Mouse (Mus musculus): ENCODE measurements around the gene Rpl18. TPM values are rescaled to one million over a fixed set of nuclear protein-coding genes. Genes with fewer than 3 reads are reported as not detected.

The Rpl18 gene
- polyA plus RNA-seq, 1 experiment from 2014 or later, result 1,046 TPM

GRCm38 (mm10) chr7:45730727-45731431, 15.6 kb downstream of the Rpl18 start:
- DNase-seq (ENCODE audit: low spot score), result peak; percentile 90
- Histone ChIP-seq H3K9me3 (no peaks in the 10 kb centered on the region), H3K36me3 (peaks cover 29% of the 10 kb centered on the region), H3K4me1 (peaks cover 25% of the 10 kb centered on the region), H3K27ac (peak overlapping the region; percentile 59), H3K4me3 (no peak overlapping the region), H3K27me3 (ENCODE audit: insufficient read depth, poor library complexity, severe bottlenecking) (no peaks in the 10 kb centered on the region)
- 14% methylated on average over 16 of the region's 16 CpGs for WGBS

DNA sequence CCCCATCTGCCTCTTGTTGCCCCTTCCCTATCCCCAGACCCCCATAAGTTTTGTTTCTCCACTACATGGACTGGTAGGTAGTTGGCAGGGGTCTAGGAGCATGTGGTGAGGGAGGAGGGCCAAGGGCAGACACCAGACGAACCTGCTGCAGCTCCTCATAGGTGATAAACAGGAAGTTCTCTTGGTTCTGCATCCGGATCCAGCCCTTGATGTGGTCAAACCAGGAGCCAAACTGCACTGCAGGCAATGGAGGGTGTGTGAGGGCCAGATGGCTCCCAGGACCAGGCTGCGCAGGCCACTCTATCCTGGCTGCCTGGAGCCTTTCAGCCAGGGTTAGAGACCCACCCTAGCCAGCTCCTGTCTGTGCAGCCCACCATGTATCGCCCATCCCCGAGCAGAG, 18.2 kb downstream of the Rpl18 start:
- Histone ChIP-seq H3K27ac (no peak overlapping the region), H3K4me1 (peaks cover 21% of the 10 kb centered on the region), H3K27me3 (ENCODE audit: insufficient read depth, poor library complexity, severe bottlenecking) (no peaks in the 10 kb centered on the region), H3K4me3 (no peak overlapping the region), H3K9me3 (no peaks in the 10 kb centered on the region), H3K36me3 (peaks cover 10% of the 10 kb centered on the region; the same call in 1 of the 2 replicates)
- WGBS, result 74% methylated on average over 5 of the region's 5 CpGs
- DNase-seq (ENCODE audit: low spot score), result no peak

GRCm38 (mm10) chr7:45739162-45739763, 24.0 kb downstream of the Rpl18 start:
- H3K4me1 ChIP-seq, result peaks cover 10% of the 10 kb centered on the region
- peaks cover 18% of the 10 kb centered on the region for H3K27me3 ChIP-seq (ENCODE audit: insufficient read depth, poor library complexity, severe bottlenecking)
- H3K4me3 ChIP-seq, result no peak overlapping the region
- no peak overlapping the region for H3K27ac ChIP-seq
- DNase-seq (ENCODE audit: low spot score), result peak; percentile 91
- H3K9me3 ChIP-seq, result no peaks in the 10 kb centered on the region
- H3K36me3 ChIP-seq, result no peaks in the 10 kb centered on the region
- 6% methylated on average over 9 of the region's 9 CpGs for WGBS

- H3K4me3 ChIP-seq, result no peak overlapping the region
- WGBS, result 62% methylated on average over 10 of the region's 10 CpGs
- peaks cover 10% of the 10 kb centered on the region for H3K4me1 ChIP-seq
Observed at GRCm38 (mm10) chr7:45739820-45740219, 24.6 kb downstream of the Rpl18 start.

GRCm38 (mm10) chr7:45741308-45741707, 26.1 kb downstream of the Rpl18 start:
- Histone ChIP-seq H3K36me3 (no peaks in the 10 kb centered on the region), H3K27ac (no peak overlapping the region)
- WGBS, result 75% methylated on average over 12 of the region's 12 CpGs

More at GRCm38 (mm10) chr7:45739820-45740219, 24.6 kb downstream of the Rpl18 start:
- Histone ChIP-seq H3K36me3 (no peaks in the 10 kb centered on the region), H3K27me3 (ENCODE audit: insufficient read depth, poor library complexity, severe bottlenecking) (peaks cover 18% of the 10 kb centered on the region), H3K27ac (no peak overlapping the region), H3K9me3 (no peaks in the 10 kb centered on the region)
- DNase-seq (ENCODE audit: low spot score), result no peak

DNA sequence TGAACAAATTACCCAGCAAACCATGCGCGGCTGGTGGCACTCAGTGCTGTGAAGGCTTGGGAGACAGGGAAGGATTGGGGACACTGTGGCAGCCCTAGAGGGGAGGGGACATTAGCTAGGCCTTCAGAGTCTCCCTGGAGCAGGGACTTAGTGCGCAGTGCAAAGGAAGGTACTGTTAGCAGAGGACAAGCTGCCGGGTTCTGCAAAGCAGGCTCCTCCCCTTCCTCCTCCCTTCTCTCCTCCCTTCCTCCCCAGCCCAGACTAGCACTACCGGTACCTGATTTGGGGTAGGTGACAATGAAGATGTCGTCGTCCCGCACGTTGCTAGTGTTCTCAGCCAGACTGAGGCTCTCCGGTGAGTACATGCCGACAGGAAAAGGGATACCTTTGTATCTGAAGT, 26.5 kb downstream of the Rpl18 start:
- H3K9me3 ChIP-seq, result 0 out of 2 replicates have a peak, but pooled peaks cover 2% of the 10 kb centered on the region
- H3K36me3 ChIP-seq, result no peaks in the 10 kb centered on the region
- H3K4me1 ChIP-seq, result peaks cover 10% of the 10 kb centered on the region
- no peak overlapping the region for H3K27ac ChIP-seq
- peaks cover 18% of the 10 kb centered on the region for H3K27me3 ChIP-seq (ENCODE audit: insufficient read depth, poor library complexity, severe bottlenecking)
- 33% methylated on average over 11 of the region's 11 CpGs for WGBS
- no peak for DNase-seq (ENCODE audit: low spot score)
- H3K4me3 ChIP-seq, result peak overlapping the region; percentile 42

More at GRCm38 (mm10) chr7:45741308-45741707, 26.1 kb downstream of the Rpl18 start:
- peak overlapping the region; percentile 42; the same call in 1 of the 2 replicates for H3K4me3 ChIP-seq
- no peak for DNase-seq (ENCODE audit: low spot score)
- H3K27me3 ChIP-seq (ENCODE audit: insufficient read depth, poor library complexity, severe bottlenecking), result peaks cover 18% of the 10 kb centered on the region
- H3K4me1 ChIP-seq, result peaks cover 10% of the 10 kb centered on the region
- no peaks in the 10 kb centered on the region for H3K9me3 ChIP-seq

- H3K27me3 ChIP-seq (ENCODE audit: insufficient read depth, poor library complexity, severe bottlenecking), result peaks cover 18% of the 10 kb centered on the region
- no peaks in the 10 kb centered on the region for H3K36me3 ChIP-seq
- H3K4me3 ChIP-seq, result peak overlapping the region; percentile 42
- peaks cover 10% of the 10 kb centered on the region for H3K4me1 ChIP-seq
- no peak for DNase-seq (ENCODE audit: low spot score)
- 0 out of 2 replicates have a peak, but pooled peaks cover 2% of the 10 kb centered on the region for H3K9me3 ChIP-seq
- no peak overlapping the region for H3K27ac ChIP-seq
- WGBS, result 37% methylated on average over 19 of the region's 19 CpGs
Observed at GRCm38 (mm10) chr7:45742338-45742737, 27.1 kb downstream of the Rpl18 start.

GRCm38 (mm10) chr7:45744387-45744786, 29.1 kb downstream of the Rpl18 start:
- H3K4me3 ChIP-seq, result no peak overlapping the region
- DNase-seq (ENCODE audit: low spot score), result peak; percentile 87
- H3K36me3 ChIP-seq, result no peaks in the 10 kb centered on the region
- WGBS, result 35% methylated on average over 2 of the region's 2 CpGs
- H3K27me3 ChIP-seq (ENCODE audit: insufficient read depth, poor library complexity, severe bottlenecking), result peaks cover 23% of the 10 kb centered on the region
- H3K27ac ChIP-seq, result no peak overlapping the region
- H3K4me1 ChIP-seq, result peaks cover 23% of the 10 kb centered on the region
- H3K9me3 ChIP-seq, result 0 out of 2 replicates have a peak, but pooled peaks cover 2% of the 10 kb centered on the region

- Histone ChIP-seq H3K27me3 (ENCODE audit: insufficient read depth, poor library complexity, severe bottlenecking) (peaks cover 17% of the 10 kb centered on the region), H3K27ac (no peak overlapping the region), H3K4me3 (no peak overlapping the region), H3K36me3 (no peaks in the 10 kb centered on the region), H3K9me3 (0 out of 2 replicates have a peak, but pooled peaks cover 2% of the 10 kb centered on the region), H3K4me1 (peaks cover 28% of the 10 kb centered on the region)
- DNase-seq (ENCODE audit: low spot score), result no peak
- 60% methylated on average over 6 of the region's 6 CpGs for WGBS
Observed at GRCm38 (mm10) chr7:45746518-45746917, 31.3 kb downstream of the Rpl18 start.

DNA sequence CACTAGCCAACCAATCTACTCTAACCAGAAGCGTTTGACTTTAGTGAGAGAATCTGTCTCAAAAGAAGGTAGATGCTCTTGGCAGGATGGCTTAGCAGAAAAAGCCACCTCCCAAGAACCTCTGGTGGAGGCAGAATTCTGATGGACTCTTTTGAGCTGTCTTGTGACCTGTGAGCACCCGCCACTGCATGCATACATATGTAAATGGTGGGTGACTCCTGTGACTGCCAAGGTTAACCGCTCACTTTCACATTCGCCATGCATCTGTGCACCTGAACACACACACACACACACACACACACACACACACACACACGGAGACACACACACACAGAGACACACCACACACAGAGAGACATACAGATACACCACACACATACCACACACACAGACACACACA, 32.2 kb downstream of the Rpl18 start:
- H3K27ac ChIP-seq, result no peak overlapping the region
- H3K9me3 ChIP-seq, result 0 out of 2 replicates have a peak, but pooled peaks cover 2% of the 10 kb centered on the region
- WGBS, result 79% methylated on average over 5 of the region's 5 CpGs
- no peaks in the 10 kb centered on the region for H3K36me3 ChIP-seq
- H3K4me3 ChIP-seq, result no peak overlapping the region
- H3K27me3 ChIP-seq (ENCODE audit: insufficient read depth, poor library complexity, severe bottlenecking), result peaks cover 8% of the 10 kb centered on the region
- peaks cover 19% of the 10 kb centered on the region for H3K4me1 ChIP-seq
- no peak for DNase-seq (ENCODE audit: low spot score)

DNA sequence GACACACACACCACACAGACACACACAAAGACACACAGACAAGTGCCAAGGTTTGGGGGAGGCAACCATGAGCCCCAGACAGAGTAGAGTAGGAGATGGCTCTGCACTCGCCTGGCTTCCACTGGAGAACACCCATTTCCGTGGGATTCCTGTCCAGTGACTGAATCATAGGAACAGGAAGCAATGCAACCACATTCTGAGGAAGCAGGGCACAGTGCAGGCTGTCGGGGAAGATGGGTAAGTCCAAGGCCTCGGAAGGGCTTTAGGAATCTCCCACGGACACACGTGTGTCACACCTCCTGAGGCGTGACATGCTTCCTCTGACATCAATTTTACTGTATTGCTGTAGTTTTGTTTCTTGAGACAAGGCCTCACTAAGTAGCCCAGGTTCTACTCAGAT, 32.9 kb downstream of the Rpl18 start:
- WGBS, result 69% methylated on average over 7 of the region's 7 CpGs
- Histone ChIP-seq H3K27me3 (ENCODE audit: insufficient read depth, poor library complexity, severe bottlenecking) (peaks cover 5% of the 10 kb centered on the region; the same call in 1 of the 2 replicates), H3K27ac (no peak overlapping the region), H3K4me1 (peaks cover 19% of the 10 kb centered on the region), H3K36me3 (no peaks in the 10 kb centered on the region), H3K9me3 (0 out of 2 replicates have a peak, but pooled peaks cover 2% of the 10 kb centered on the region), H3K4me3 (no peak overlapping the region)
- no peak for DNase-seq (ENCODE audit: low spot score)

GRCm38 (mm10) chr7:45749401-45749800, 34.1 kb downstream of the Rpl18 start:
- Histone ChIP-seq H3K27me3 (ENCODE audit: insufficient read depth, poor library complexity, severe bottlenecking) (peaks cover 13% of the 10 kb centered on the region), H3K9me3 (0 out of 2 replicates have a peak, but pooled peaks cover 2% of the 10 kb centered on the region), H3K36me3 (no peaks in the 10 kb centered on the region), H3K4me3 (no peak overlapping the region), H3K27ac (0 out of 2 replicates have a peak overlapping the region, but pooled peaks have one; percentile 22), H3K4me1 (peaks cover 19% of the 10 kb centered on the region)
- no peak for DNase-seq (ENCODE audit: low spot score)
- 37% methylated on average over 10 of the region's 10 CpGs for WGBS

DNA sequence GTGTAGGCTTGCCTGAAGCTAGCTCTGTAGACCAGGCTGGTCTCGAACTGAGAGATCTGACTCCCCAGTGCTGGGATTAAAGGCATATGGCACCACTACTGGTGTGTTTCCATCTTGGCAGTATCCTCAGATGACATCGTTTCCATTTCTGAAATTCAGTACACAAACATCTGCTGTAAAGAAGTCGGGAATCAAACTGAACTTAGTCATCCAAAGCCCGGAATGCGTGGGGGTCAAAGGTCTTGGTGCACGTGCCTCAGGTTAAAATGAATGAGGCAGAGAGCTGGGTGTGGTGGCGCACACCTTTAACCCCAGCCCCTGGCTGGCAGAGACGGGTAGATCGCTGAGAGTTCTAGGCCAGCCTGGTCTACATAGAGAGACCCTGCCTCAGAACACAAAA, 34.9 kb downstream of the Rpl18 start:
- WGBS, result 76% methylated on average over 9 of the region's 9 CpGs
- peaks cover 19% of the 10 kb centered on the region for H3K4me1 ChIP-seq

More for the DNA sequence above, 34.9 kb downstream of the Rpl18 start:
- Histone ChIP-seq H3K36me3 (no peaks in the 10 kb centered on the region), H3K27ac (no peak overlapping the region), H3K27me3 (ENCODE audit: insufficient read depth, poor library complexity, severe bottlenecking) (peaks cover 13% of the 10 kb centered on the region), H3K9me3 (0 out of 2 replicates have a peak, but pooled peaks cover 2% of the 10 kb centered on the region), H3K4me3 (no peak overlapping the region)
- DNase-seq (ENCODE audit: low spot score), result no peak

Measured in heart, embryonic 10.5 days (tissue).